Mouse (Mus musculus): Measurements from ENCODE around the gene Rfc1. TPM values are rescaled to one million over a fixed set of nuclear protein-coding genes. Genes with fewer than 3 reads are reported as not detected.
"Not testable (repeated sequence)": the region's sequence is repeated elsewhere in the genome, so short reads cannot be mapped to it uniquely, and the experiment has no call there.

Rfc1 gene
- total RNA-seq, 2 experiments from 2014 or later = 36.9 to 37.7 TPM

- DNase-seq = no peak
These were observed 37.1 kb downstream of the Rfc1 start for GRCm38 (mm10) chr5:65298167-65298950.

GRCm38 (mm10) chr5:65294270-65294669 is 41.2 kb downstream of the Rfc1 start:
- no peak for DNase-seq

GRCm38 (mm10) chr5:65293627-65294026 is 41.8 kb downstream of the Rfc1 start:
- DNase-seq = no peak

GRCm38 (mm10) chr5:65289009-65289408 is 46.5 kb downstream of the Rfc1 start:
- DNase-seq = not testable (repeated sequence)

GRCm38 (mm10) chr5:65287751-65288701 is 47.4 kb downstream of the Rfc1 start:
- DNase-seq = no peak

GRCm38 (mm10) chr5:65284171-65284570 is 51.3 kb downstream of the Rfc1 start:
- peak; percentile 35 for DNase-seq

GRCm38 (mm10) chr5:65281216-65281615 is 54.3 kb downstream of the Rfc1 start:
- DNase-seq = no peak

- DNase-seq = no peak
These were observed 56.3 kb downstream of the Rfc1 start for GRCm38 (mm10) chr5:65279133-65279651.

GRCm38 (mm10) chr5:65273966-65274365 is 61.5 kb downstream of the Rfc1 start:
- no peak for DNase-seq

- DNase-seq = no peak
These were observed 77.5 kb downstream of the Rfc1 start for GRCm38 (mm10) chr5:65257910-65258505.

GRCm38 (mm10) chr5:65250185-65250855 is 85.2 kb downstream of the Rfc1 start:
- DNase-seq = no peak

GRCm38 (mm10) chr5:65247296-65247695 is 88.2 kb downstream of the Rfc1 start:
- no peak for DNase-seq

GRCm38 (mm10) chr5:65242740-65243139 is 92.7 kb downstream of the Rfc1 start:
- peak; percentile 54 for DNase-seq

- DNase-seq = no peak
These were observed 104.0 kb downstream of the Rfc1 start for GRCm38 (mm10) chr5:65231289-65232003.

GRCm38 (mm10) chr5:65224056-65224455 is 111.4 kb downstream of the Rfc1 start:
- no peak for DNase-seq

- DNase-seq = no peak
These were observed 114.4 kb downstream of the Rfc1 start for GRCm38 (mm10) chr5:65221037-65221436.

- DNase-seq = no peak
These were observed 117.9 kb downstream of the Rfc1 start for GRCm38 (mm10) chr5:65217305-65218269.

GRCm38 (mm10) chr5:65213321-65213720 is 122.1 kb downstream of the Rfc1 start:
- DNase-seq = peak; percentile 62

Data from heart, postnatal 4 days (tissue).